Mouse (Mus musculus): ENCODE measurements at regions not wholly inside any gene's neighbourhood (a gene's known extent, or its start where the extent isn't known, plus 50 kb on each side); places are given as distances from the start of the nearest gene placed in this dataset.

GRCm38 (mm10) chr3:137795754-137796315 lies 68.5 kb upstream of the H2afz start:
- no peak for DNase-seq (ENCODE audit: low spot score in 2 of 2)

GRCm38 (mm10) chr3:137798769-137799168 lies 65.5 kb upstream of the H2afz start:
- no peak for DNase-seq (ENCODE audit: low spot score in 2 of 2)

- no peak for DNase-seq (ENCODE audit: low spot score in 2 of 2)
These were observed 62.8 kb upstream of the H2afz start for GRCm38 (mm10) chr3:137801402-137802020.

- DNase-seq (ENCODE audit: low spot score in 2 of 2): no peak
These were observed 56.9 kb upstream of the H2afz start for GRCm38 (mm10) chr3:137807423-137807822.

GRCm38 (mm10) chr3:137807913-137808684 lies 56.2 kb upstream of the H2afz start:
- DNase-seq (ENCODE audit: low spot score in 2 of 2): no peak

GRCm38 (mm10) chr3:137810123-137810522 lies 54.2 kb upstream of the H2afz start:
- no peak for DNase-seq (ENCODE audit: low spot score in 2 of 2)

Small RNA genes in the stretch of these regions (microRNA-seq; reads per million reads assigned to microRNA genes)
- gene Mir6380: 0 reads per million in 2 experiments
